Mouse (Mus musculus): ENCODE results near the gene Fzr1. TPM values are rescaled to one million over a fixed set of nuclear protein-coding genes. Genes with fewer than 3 reads are reported as not detected.

The Fzr1 gene
- total RNA-seq, 2 experiments from 2014 or later: 70.1 to 72.0 TPM

DNA sequence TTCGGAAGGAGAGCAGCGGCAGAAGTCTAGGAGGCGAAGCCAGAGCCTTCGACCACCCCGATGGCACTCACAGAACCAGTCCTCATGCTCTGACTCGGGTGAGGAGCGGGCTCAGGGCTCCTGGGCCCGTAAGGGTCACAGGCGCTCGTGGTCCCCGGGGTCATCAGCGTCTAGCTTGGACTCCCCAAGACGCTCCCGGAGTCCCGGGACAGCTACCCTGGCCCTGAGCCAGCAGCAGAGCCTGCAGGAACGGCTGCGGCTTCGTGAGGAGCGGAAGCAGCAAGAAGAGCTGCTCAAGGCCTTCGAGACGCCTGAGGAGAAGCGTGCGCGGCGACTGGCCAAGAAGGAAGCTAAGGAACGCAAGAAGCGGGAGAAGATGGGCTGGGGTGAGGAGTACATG lies 55.9 kb downstream of the Fzr1 start:
- TF ChIP-seq CTCF (conservative IDR thresholded peaks at IDR 0.05): no peak

DNA sequence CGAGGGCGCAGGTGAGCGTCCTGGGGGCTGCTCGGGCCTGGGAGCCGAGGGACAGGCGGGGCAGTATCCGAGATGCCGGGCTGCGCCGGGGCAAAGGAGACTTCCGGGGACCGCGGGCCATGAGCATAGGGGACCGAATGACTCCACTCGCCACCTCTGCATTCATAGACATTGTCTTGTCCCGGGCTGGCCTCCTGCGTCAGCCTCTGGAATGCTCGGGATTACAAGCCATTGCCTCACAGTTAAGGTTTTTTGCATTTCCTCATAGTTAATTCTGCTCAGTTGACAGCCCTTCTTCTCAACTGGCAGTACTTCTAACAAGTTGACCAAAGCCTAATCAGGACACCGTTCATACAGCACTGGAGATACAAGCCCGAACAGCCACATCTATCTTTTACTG lies 56.9 kb downstream of the Fzr1 start:
- peak overlapping the region; percentile 99 for H3K27ac ChIP-seq
- no peak for DNase-seq (ENCODE audit: low spot score in 2 of 2)
- H3K4me3 ChIP-seq: peak overlapping the region; percentile 90
- TF ChIP-seq CTCF (conservative IDR thresholded peaks at IDR 0.05): no peak

More for the DNA sequence above, 55.9 kb downstream of the Fzr1 start:
- Histone ChIP-seq H3K27ac (no peak overlapping the region), H3K4me3 (no peak overlapping the region)
- DNase-seq (ENCODE audit: low spot score in 2 of 2): no peak

DNA sequence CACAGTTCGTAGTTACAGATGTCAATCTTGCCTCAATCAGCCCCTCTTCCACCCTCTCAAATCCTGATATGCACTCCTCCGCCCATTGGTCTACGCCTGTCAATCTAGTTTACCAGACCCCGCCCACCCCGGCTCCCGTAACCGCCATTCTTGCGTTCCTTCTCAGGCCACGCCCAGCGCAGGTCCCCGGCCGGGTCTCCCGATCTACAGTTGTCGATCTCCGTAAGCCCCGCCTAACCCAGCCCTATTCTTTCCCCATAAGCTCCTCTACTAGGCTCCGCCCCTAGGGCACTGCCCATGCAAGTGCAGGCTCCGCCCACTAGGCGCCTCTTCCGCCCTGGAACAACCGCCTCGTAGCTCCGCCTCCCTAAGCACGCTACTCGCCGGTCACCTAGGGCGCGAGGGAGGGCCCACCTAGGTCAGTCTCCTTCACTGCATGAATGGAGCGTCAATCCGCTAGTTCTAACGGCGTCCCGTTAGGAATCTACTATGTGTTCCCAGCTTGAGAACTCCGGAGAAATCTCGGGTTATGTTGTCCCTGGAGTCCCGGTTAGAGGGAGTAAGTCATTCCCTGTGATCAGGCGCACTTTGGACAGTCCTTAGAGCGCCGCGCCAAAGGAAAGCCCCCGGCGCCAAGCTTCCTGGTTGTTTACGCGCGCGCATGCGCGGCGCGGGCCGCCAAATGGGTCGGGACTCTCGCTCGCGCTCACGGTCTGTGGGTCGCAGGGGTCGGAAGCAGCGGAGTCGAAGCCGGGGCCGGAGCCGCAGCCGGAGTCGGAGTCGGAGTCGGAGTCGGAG lies 57.6 kb downstream of the Fzr1 start, which contains the start of gene Cactin:
Gene Cactin, plus strand, starts transcription at position 554 of the 798 bp plus-strand sequence.
- peak; percentile 69 for TF ChIP-seq CTCF (conservative IDR thresholded peaks at IDR 0.05)
- peak within 1 kb of the TSS; percentile 90 for H3K4me3 ChIP-seq
- peak; percentile 98 to 100 for DNase-seq (ENCODE audit: low spot score in 2 of 2)
- peak within 1 kb of the TSS; percentile 99 for H3K27ac ChIP-seq

DNA sequence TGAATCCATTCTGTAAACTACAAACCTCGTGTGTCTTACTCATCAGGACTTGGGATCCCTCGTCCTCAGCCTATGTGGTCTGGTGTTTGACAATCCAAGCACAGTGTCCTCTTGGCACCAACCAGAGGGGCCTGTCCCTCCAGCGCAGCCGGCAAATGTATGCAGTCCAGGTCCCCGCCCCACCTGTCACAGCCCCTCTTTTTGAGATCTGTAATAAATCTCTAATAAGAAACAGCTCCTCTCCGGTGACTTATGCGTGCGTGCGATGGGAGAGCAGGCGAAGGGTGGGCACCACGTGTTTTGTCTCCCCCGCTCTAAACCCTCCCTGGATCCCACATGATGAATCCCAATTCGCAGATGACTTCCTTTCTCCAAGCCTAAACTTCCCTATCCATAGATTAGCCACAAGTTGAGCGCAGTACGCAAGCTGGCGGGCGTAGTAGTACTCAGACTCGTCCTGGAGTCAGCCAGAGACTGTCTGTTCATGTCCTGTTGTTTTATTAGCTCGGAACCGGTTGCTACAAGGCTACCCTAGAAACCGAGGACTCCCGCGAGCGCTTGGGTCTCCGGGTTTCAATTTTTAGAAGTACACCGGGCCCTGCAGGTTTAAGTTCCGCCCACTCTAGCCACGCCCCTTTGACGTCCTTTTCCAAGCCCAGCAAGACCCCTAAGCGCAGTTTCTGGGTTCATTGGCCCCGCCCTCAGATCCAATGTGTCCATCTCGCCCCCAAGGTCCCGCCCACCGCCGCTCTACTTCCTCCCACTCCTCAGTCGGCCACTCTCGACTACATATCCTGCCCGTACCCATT lies 58.4 kb downstream of the Fzr1 start:
- H3K27ac ChIP-seq: peak overlapping the region; percentile 99
- peak in 1 of 2 experiments; percentile 53 for DNase-seq (ENCODE audit: low spot score in 2 of 2)
- H3K4me3 ChIP-seq: peak overlapping the region; percentile 90
- TF ChIP-seq CTCF (conservative IDR thresholded peaks at IDR 0.05): no peak

DNA sequence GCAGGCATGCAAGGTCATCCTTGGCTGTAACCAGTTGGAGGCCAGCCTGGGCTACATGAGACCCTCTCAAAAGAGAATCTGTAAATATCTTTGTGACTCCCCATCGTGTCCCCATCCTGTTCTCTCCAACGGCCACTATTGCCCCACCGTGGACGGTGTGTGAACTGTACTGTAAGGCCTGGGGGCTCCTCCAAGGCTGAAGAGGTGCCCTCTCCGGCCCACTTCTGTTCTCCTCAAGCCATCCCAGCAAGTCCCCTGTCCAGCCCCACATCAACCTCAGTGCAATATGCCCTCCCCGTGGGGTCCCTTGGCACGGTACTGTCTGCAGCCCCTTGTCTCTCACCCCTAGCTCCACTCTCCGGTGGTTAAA lies 59.0 kb downstream of the Fzr1 start:
- TF ChIP-seq CTCF (conservative IDR thresholded peaks at IDR 0.05): peak; percentile 67
- Histone ChIP-seq H3K27ac (peak overlapping the region; percentile 99), H3K4me3 (peak overlapping the region; percentile 90)
- no peak for DNase-seq (ENCODE audit: low spot score in 2 of 2)

DNA sequence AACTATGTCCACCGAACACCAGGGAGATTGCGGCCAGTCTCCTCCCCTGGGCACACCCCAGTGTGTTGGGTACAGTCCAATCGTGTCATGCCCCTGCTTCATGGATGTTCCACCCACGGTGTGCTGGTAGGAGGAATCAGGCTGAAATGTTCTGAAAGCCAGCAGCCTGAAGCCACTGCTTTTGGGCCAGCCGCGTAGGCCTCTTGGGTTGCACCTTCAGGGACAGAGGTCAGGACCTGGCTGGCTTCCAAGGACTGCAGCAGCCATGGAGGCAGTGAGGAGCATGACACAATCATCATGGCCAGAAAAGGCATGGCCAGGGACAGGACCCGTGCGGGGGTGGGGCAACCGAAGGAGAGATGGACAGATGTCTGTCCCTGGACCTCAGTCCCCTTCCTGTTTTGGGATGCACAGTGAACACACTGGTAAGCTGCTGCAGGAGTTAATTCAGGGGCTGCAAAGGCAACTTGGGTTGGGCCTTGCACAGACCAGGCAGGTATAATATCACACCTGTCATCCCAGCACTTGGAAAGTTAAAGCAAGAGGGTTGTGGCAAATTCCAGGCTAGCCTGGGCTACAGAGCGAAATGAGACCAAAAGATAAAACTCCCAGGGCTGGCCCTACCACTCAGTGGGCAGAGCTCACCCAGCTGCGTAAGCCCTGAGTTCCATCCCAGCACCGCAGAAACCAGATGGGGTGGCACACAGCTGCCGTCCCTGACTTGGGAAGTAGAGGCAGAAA lies 59.6 kb downstream of the Fzr1 start:
- DNase-seq (ENCODE audit: low spot score in 2 of 2): no peak
- Histone ChIP-seq H3K4me3 (no peak overlapping the region; the same call in 1 of the 2 replicates), H3K27ac (peak overlapping the region; percentile 99)
- no peak for TF ChIP-seq CTCF (conservative IDR thresholded peaks at IDR 0.05)

DNA sequence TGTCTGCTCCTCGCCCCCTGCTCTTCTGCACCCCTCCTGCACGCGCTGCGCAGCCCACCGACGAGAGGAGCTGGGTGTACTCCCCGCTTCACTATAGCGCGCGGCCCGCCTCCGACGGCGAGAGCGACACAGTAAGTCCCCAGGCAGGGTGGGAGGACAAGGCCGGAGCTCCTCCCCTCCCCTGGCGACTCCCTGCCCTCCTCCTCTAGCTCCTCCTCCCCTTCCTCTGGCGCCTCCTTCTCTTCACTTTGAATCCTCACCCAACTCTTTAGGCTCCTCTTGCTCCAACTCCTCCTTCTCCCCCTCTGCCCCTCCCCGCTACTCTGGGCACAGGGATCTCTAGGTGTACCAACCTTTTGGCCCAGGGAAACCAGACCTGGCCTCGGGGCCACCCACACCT lies 61.0 kb downstream of the Fzr1 start:
- H3K27ac ChIP-seq: peak overlapping the region; percentile 39; the same call in 1 of the 2 replicates
- no peak overlapping the region for H3K4me3 ChIP-seq
- no peak for TF ChIP-seq CTCF (conservative IDR thresholded peaks at IDR 0.05)
- DNase-seq (ENCODE audit: low spot score in 2 of 2): no peak

DNA sequence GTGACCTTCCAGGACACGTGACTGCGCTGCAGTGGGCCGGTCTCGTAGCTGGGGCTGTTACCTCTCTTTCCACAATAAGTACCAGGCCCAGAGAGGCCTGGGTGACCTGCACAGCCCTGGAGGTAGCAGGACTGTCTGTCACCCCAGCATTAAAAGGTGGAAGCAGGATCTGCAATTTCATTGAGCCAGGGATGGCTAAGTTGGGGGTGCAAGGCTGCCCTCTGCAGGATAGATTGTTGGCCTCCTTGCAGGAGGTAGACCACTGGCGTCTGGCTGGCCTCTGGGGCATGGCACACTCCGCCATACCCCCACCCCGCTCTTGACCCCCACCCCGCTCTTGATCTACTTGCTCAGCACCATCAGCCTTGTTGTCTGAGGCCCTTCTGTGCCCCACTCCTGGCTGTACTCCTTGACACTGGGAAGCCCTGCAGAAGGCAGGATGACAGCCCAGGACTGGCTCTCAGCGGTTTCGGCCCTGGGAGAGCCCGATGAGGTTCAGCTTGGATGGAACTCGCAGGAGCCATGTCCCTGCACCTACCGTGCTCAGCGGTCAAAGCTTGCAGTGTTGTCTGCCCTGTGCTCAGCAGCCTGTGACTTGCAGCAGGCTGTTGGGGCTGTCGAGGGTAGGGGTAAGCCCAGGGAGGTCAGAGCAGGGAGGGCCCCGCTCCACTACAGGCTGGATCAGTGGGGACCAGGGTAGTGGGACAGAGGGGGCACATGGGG lies 61.8 kb downstream of the Fzr1 start:
- peak; percentile 70 for TF ChIP-seq CTCF (conservative IDR thresholded peaks at IDR 0.05)
- peak in 1 of 2 experiments; percentile 45 for DNase-seq (ENCODE audit: low spot score in 2 of 2)
- Histone ChIP-seq H3K4me3 (no peak overlapping the region), H3K27ac (peak overlapping the region; percentile 39; the same call in 1 of the 2 replicates)

Small RNAs within 50 kb of the gene (microRNA-seq; reads per million reads assigned to microRNA genes)
- 0.32 to 0.37 reads per million in 2 experiments for gene Mir1191b
- gene Mir6913: 1.3 to 2.9 reads per million in 2 experiments

Other genes starting within 250 kb of the Fzr1 start
- 100 to 1,000 TPM; 103 to 109 TPM for gene Zbtb7a, start 243.3 kb downstream of the Fzr1 start, total RNA-seq (2021)
- gene Pias4, start 210.6 kb downstream of the Fzr1 start, total RNA-seq (2021): 10 to 100 TPM; 29.4 to 29.5 TPM
- 100 to 1,000 TPM; 907 to 909 TPM for gene Eef2, start 201.9 kb downstream of the Fzr1 start, total RNA-seq (2021)
- gene Dapk3, start 195.5 kb downstream of the Fzr1 start, total RNA-seq (2021): 10 to 100 TPM; 73.6 to 78.4 TPM
- gene 4930442H23Rik, start 194.7 kb downstream of the Fzr1 start, total RNA-seq (2021): not detected
- under 1 TPM; 0.32 to 0.33 TPM for gene Nmrk2, start 176.5 kb downstream of the Fzr1 start, total RNA-seq (2021)
- 100 to 1,000 TPM; 144 to 150 TPM for gene Atcay, start 147.7 kb downstream of the Fzr1 start, total RNA-seq (2021)
- gene Zfr2, start 145.4 kb downstream of the Fzr1 start, total RNA-seq (2021): 10 to 100 TPM; 66.2 to 70.2 TPM
- gene Matk, start 125.6 kb downstream of the Fzr1 start, total RNA-seq (2021): 100 to 1,000 TPM; 260 to 267 TPM
- 10 to 100 TPM; 37.4 to 42.0 TPM for gene Mrpl54, start 111.6 kb downstream of the Fzr1 start, total RNA-seq (2021)
- 10 to 100 TPM; 32.6 to 37.3 TPM for gene Apba3, start 111.6 kb downstream of the Fzr1 start, total RNA-seq (2021)
- under 1 TPM; 0.54 to 0.91 TPM for gene Tjp3, start 86.9 kb downstream of the Fzr1 start, total RNA-seq (2021)
- 100 to 1,000 TPM; 308 to 314 TPM for gene Pip5k1c, start 85.6 kb downstream of the Fzr1 start, total RNA-seq (2021)
- 10 to 100 TPM; 27.6 to 30.7 TPM for gene Cactin, start 57.4 kb downstream of the Fzr1 start, total RNA-seq (2021)
- 1 to 10 TPM; 1.3 to 1.4 TPM for gene Tbxa2r, start 49.8 kb downstream of the Fzr1 start, total RNA-seq (2021)
- 1 to 10 TPM; 1.7 to 1.8 TPM for gene Gipc3, start 35.2 kb downstream of the Fzr1 start, total RNA-seq (2021)
- gene Hmg20b, start 28.0 kb downstream of the Fzr1 start, total RNA-seq (2021): 10 to 100 TPM; 27.5 to 30.8 TPM
- gene Mfsd12, start 21.0 kb downstream of the Fzr1 start, total RNA-seq (2021): 10 to 100 TPM; 42.8 to 45.9 TPM
- gene 4930404N11Rik, start 12.7 kb downstream of the Fzr1 start, total RNA-seq (2021): 1 to 10 TPM; 1.6 to 2.4 TPM
- 10 to 100 TPM; 75.9 to 79.7 TPM for gene Dohh, start 5.9 kb upstream of the Fzr1 start, total RNA-seq (2021)
- 1 to 10 TPM; 4.4 to 6.1 TPM for gene Gm48551, start 6.0 kb upstream of the Fzr1 start, total RNA-seq (2021)
- gene Gm48552, start 10.5 kb upstream of the Fzr1 start, total RNA-seq (2021): 1 to 10 TPM; 5.5 to 8.1 TPM
- 1 to 10 TPM; 1.9 to 2.1 TPM for gene Smim24, start 14.5 kb upstream of the Fzr1 start, total RNA-seq (2021)
- gene Nfic, start 77.1 kb upstream of the Fzr1 start, total RNA-seq (2021): 10 to 100 TPM; 60.0 to 60.1 TPM
- 100 to 1,000 TPM; 286 to 287 TPM for gene Celf5, start 104.2 kb upstream of the Fzr1 start, total RNA-seq (2021)
- 10 to 100 TPM; 83.1 to 93.5 TPM for gene Ncln, start 117.9 kb upstream of the Fzr1 start, total RNA-seq (2021)
- gene S1pr4, start 121.6 kb upstream of the Fzr1 start, total RNA-seq (2021): under 1 TPM; 0.39 to 0.95 TPM
- gene Gna15, start 145.7 kb upstream of the Fzr1 start, total RNA-seq (2021): 1 to 10 TPM; 1.9 to 2.5 TPM
- gene Gna11, start 166.7 kb upstream of the Fzr1 start, total RNA-seq (2021): 100 to 1,000 TPM; 118 to 123 TPM
- 100 to 1,000 TPM; 702 to 736 TPM for gene Aes, start 181.0 kb upstream of the Fzr1 start, total RNA-seq (2021)
- gene Tle2, start 196.0 kb upstream of the Fzr1 start, total RNA-seq (2021): 10 to 100 TPM; 34.0 to 46.8 TPM
- 1 to 10 TPM; 4.1 to 5.0 TPM for gene Tle6, start 222.6 kb upstream of the Fzr1 start, total RNA-seq (2021)
- gene BC025920, start 227.8 kb upstream of the Fzr1 start, total RNA-seq (2021): 1 to 10 TPM; 4.2 to 5.0 TPM
- 10 to 100 TPM; 29.7 to 31.4 TPM for gene Sirt6, start 249.3 kb upstream of the Fzr1 start, total RNA-seq (2021)

Measured in layer of hippocampus, adult 2 months (tissue).